Mouse (Mus musculus) stomach, embryonic 16.5 days (tissue): Measurements from ENCODE around the gene Slc30a2. TPM values are rescaled to one million over a fixed set of nuclear protein-coding genes. Genes with fewer than 3 reads are reported as not detected.
A peak's percentile ranks its signal among the peaks of the same experiment; 100 is the strongest.
"Not testable (repeated sequence)": the region's sequence is repeated elsewhere in the genome, so short reads cannot be mapped to it uniquely, and the experiment has no call there.

Experiments used
- ATAC-seq: fragments of 200-750 bp; cut with Nextera tagmentation; 2 replicates; pipeline ENCODE4 v1.8.0; 2017; ENCODE audit warnings: moderate number of reproducible peaks, moderate TSS enrichment; ENCODE audit not compliant: insufficient read depth, low FRiP score
- H3K27ac ChIP-seq: fragments of 300-500 bp; sonication (generic); 2 replicates; pipeline ENCODE4 v1.5.1; 2014; ENCODE audit warnings: low read length
- H3K27me3 ChIP-seq: fragments of 300-500 bp; sonication (generic); 2 replicates; pipeline ENCODE4 v1.6.1; 2014; ENCODE audit warnings: low read length, control low read depth, mixed read lengths; ENCODE audit not compliant: control insufficient read depth, insufficient read depth
- H3K36me3 ChIP-seq: fragments of 300-500 bp; sonication (generic); 2 replicates; pipeline ENCODE4 v1.6.1; 2014; ENCODE audit warnings: low read length; ENCODE audit not compliant: control insufficient read depth, insufficient read depth
- H3K4me1 ChIP-seq: fragments of 300-500 bp; sonication (generic); 2 replicates; pipeline ENCODE4 v1.6.1; 2014; ENCODE audit warnings: low read length, control low read depth, mixed read lengths; ENCODE audit not compliant: control insufficient read depth, insufficient read depth
- H3K4me2 ChIP-seq: fragments of 300-500 bp; sonication (generic); 2 replicates; pipeline ENCODE4 v1.6.1; 2014; ENCODE audit warnings: low read depth, low read length, mixed read lengths
- H3K4me3 ChIP-seq: fragments of 300-500 bp; sonication (generic); replicated peaks from 2 replicates; pipeline ENCODE4 v1.5.1; 2014; ENCODE audit warnings: mild to moderate bottlenecking, low read length
- H3K9ac ChIP-seq: fragments of 300-500 bp; sonication (generic); 2 replicates; pipeline ENCODE4 v1.6.1; 2014; ENCODE audit warnings: low read length
- H3K9me3 ChIP-seq: fragments of 300-500 bp; sonication (generic); replicated peaks from 2 replicates; pipeline ENCODE4 v1.6.1; 2016; ENCODE audit warnings: low read length, control low read depth; ENCODE audit not compliant: control insufficient read depth
- WGBS: fragments of 180-500 bp; shearing (Covaris S2); extraction: QIAGEN DNeasy Blood & Tissue Kit; methylation state at CpG from one replicate; pipeline ENCODE4 v1.1.7; 2014; 5-methylcytosine and 5-hydroxymethylcytosine counted together
- polyA plus RNA-seq: library from polyadenylated mRNA; unstranded; fragments of >200 nt; fragmentation: Nextera tagmentation; extraction: Ambion mirVana; gene quantifications from 2 replicates; pipeline ENCODE4 v1.2.1, GENCODE M21; 2015

The Slc30a2 gene
- 0.91 and 1.1 TPM in 2 replicates for polyA plus RNA-seq

- peaks cover 10% of the 10 kb centered on the region; the same call in 1 of the 2 replicates for H3K4me1 ChIP-seq
- peak within 1 kb of the TSS; percentile 37 for H3K4me3 ChIP-seq
- no peaks in the 10 kb centered on the region for H3K36me3 ChIP-seq
- 3% methylated on average over 61 of the region's 61 CpGs for WGBS
- H3K27ac ChIP-seq = no peak within 1 kb of the TSS
- ATAC-seq = peak; percentile 69; the same call in 1 of the 2 replicates
- H3K9me3 ChIP-seq = no peaks in the 10 kb centered on the region
- peak within 1 kb of the TSS; percentile 57 for H3K4me2 ChIP-seq
- H3K9ac ChIP-seq = peak within 1 kb of the TSS; percentile 58
- peaks cover 36% of the 10 kb centered on the region for H3K27me3 ChIP-seq
Measured at GRCm38 (mm10) chr4:134343071-134344031, at the start of gene Slc30a2. TSS of gene Slc30a2 (plus strand) at chr4:134343181.

GRCm38 (mm10) chr4:134293692-134294163 is 49.3 kb upstream of the Slc30a2 start:
- 49% methylated on average over 9 of the region's 9 CpGs for WGBS
- Histone ChIP-seq H3K9me3 (0 out of 2 replicates have a peak, but pooled peaks cover 2% of the 10 kb centered on the region), H3K9ac (no peak overlapping the region), H3K27me3 (peaks cover 4% of the 10 kb centered on the region; the same call in 1 of the 2 replicates), H3K27ac (no peak overlapping the region), H3K4me1 (peaks cover 2% of the 10 kb centered on the region; the same call in 1 of the 2 replicates), H3K4me3 (no peak overlapping the region), H3K36me3 (no peaks in the 10 kb centered on the region), H3K4me2 (no peak overlapping the region)
- no peak for ATAC-seq

- not testable (repeated sequence) for H3K9ac ChIP-seq, H3K4me2 ChIP-seq, H3K36me3 ChIP-seq, H3K4me1 ChIP-seq, H3K27me3 ChIP-seq, H3K9me3 ChIP-seq, ATAC-seq, H3K27ac ChIP-seq, H3K4me3 ChIP-seq
- 91% methylated on average over 4 of the region's 4 CpGs for WGBS
Measured at GRCm38 (mm10) chr4:134296096-134296495, 46.9 kb upstream of the Slc30a2 start.

- H3K9ac ChIP-seq = no peak overlapping the region
- WGBS = 86% methylated on average over 4 of the region's 4 CpGs
- H3K4me2 ChIP-seq = no peak overlapping the region
- no peaks in the 10 kb centered on the region for H3K4me1 ChIP-seq
- H3K27ac ChIP-seq = no peak overlapping the region
- H3K36me3 ChIP-seq = no peaks in the 10 kb centered on the region
- 0 out of 2 replicates have a peak, but pooled peaks cover 2% of the 10 kb centered on the region for H3K9me3 ChIP-seq
- H3K4me3 ChIP-seq = no peak overlapping the region
- peaks cover 4% of the 10 kb centered on the region; the same call in 1 of the 2 replicates for H3K27me3 ChIP-seq
- no peak for ATAC-seq
Measured at GRCm38 (mm10) chr4:134296523-134296922, 46.5 kb upstream of the Slc30a2 start.

GRCm38 (mm10) chr4:134297369-134297768 is 45.6 kb upstream of the Slc30a2 start:
- Histone ChIP-seq H3K27ac (no peak overlapping the region), H3K27me3 (peaks cover 4% of the 10 kb centered on the region; the same call in 1 of the 2 replicates), H3K36me3 (no peaks in the 10 kb centered on the region), H3K4me2 (no peak overlapping the region), H3K4me3 (no peak overlapping the region), H3K4me1 (no peaks in the 10 kb centered on the region), H3K9me3 (0 out of 2 replicates have a peak, but pooled peaks cover 2% of the 10 kb centered on the region), H3K9ac (no peak overlapping the region)
- WGBS = 93% methylated on average over 8 of the region's 8 CpGs
- ATAC-seq = no peak

- Histone ChIP-seq H3K27me3 (no peaks in the 10 kb centered on the region), H3K4me2 (no peak overlapping the region), H3K36me3 (no peaks in the 10 kb centered on the region), H3K4me1 (no peaks in the 10 kb centered on the region), H3K27ac (no peak overlapping the region), H3K4me3 (no peak overlapping the region), H3K9me3 (0 out of 2 replicates have a peak, but pooled peaks cover 2% of the 10 kb centered on the region), H3K9ac (no peak overlapping the region)
- no peak for ATAC-seq
- WGBS = 71% methylated on average over 19 of the region's 19 CpGs
Measured at GRCm38 (mm10) chr4:134298626-134299497, 44.1 kb upstream of the Slc30a2 start.

GRCm38 (mm10) chr4:134299498-134299810 is 43.5 kb upstream of the Slc30a2 start:
- 0 out of 2 replicates have a peak, but pooled peaks cover 2% of the 10 kb centered on the region for H3K9me3 ChIP-seq
- H3K4me3 ChIP-seq = no peak overlapping the region
- WGBS = 57% methylated on average over 4 of the region's 4 CpGs
- H3K36me3 ChIP-seq = no peaks in the 10 kb centered on the region
- no peaks in the 10 kb centered on the region for H3K27me3 ChIP-seq
- H3K9ac ChIP-seq = no peak overlapping the region
- no peak overlapping the region for H3K4me2 ChIP-seq
- no peaks in the 10 kb centered on the region for H3K4me1 ChIP-seq
- ATAC-seq = no peak
- H3K27ac ChIP-seq = no peak overlapping the region

- H3K9me3 ChIP-seq = 0 out of 2 replicates have a peak, but pooled peaks cover 2% of the 10 kb centered on the region
- H3K9ac ChIP-seq = no peak overlapping the region
- H3K4me3 ChIP-seq = no peak overlapping the region
- H3K27me3 ChIP-seq = no peaks in the 10 kb centered on the region
- no peak overlapping the region for H3K4me2 ChIP-seq
- H3K36me3 ChIP-seq = no peaks in the 10 kb centered on the region
- ATAC-seq = no peak; the same call in 1 of the 2 replicates
- no peak overlapping the region for H3K27ac ChIP-seq
- WGBS = 54% methylated on average over 9 of the region's 9 CpGs
- H3K4me1 ChIP-seq = no peaks in the 10 kb centered on the region
Measured at GRCm38 (mm10) chr4:134300316-134300715, 42.7 kb upstream of the Slc30a2 start.
